Mouse (Mus musculus) heart, embryonic 12.5 days (tissue): ENCODE data around the gene Strap. TPM values are rescaled to one million over a fixed set of nuclear protein-coding genes. Genes with fewer than 3 reads are reported as not detected.
"Not testable (repeated sequence)": the region's sequence is repeated elsewhere in the genome, so short reads cannot be mapped to it uniquely, and the experiment has no call there.

Experiments used
- ATAC-seq: fragments of 200-750 bp; cut with Nextera tagmentation; 2 replicates; pipeline ENCODE4 v1.8.0; 2017; ENCODE audit warnings: moderate TSS enrichment, moderate library complexity; ENCODE audit not compliant: insufficient number of reproducible peaks, low FRiP score
- H3K27ac ChIP-seq: fragments of 300-500 bp; sonication (generic); 2 replicates; pipeline ENCODE4 v1.5.1; 2016; ENCODE audit warnings: mild to moderate bottlenecking, moderate library complexity; ENCODE audit not compliant: poor library complexity, severe bottlenecking
- H3K27me3 ChIP-seq: fragments of 300-500 bp; sonication (generic); replicated peaks from 2 replicates; pipeline ENCODE4 v1.6.1; 2016; ENCODE audit warnings: mild to moderate bottlenecking, moderate library complexity
- H3K36me3 ChIP-seq: fragments of 300-500 bp; sonication (generic); 2 replicates; pipeline ENCODE4 v1.6.1; 2016; ENCODE audit warnings: mild to moderate bottlenecking, moderate library complexity
- H3K4me1 ChIP-seq: fragments of 300-500 bp; sonication (generic); replicated peaks from 2 replicates; pipeline ENCODE4 v1.6.1; 2016; ENCODE audit warnings: mild to moderate bottlenecking
- H3K4me2 ChIP-seq: fragments of 300-500 bp; sonication (generic); 2 replicates; pipeline ENCODE4 v1.6.1; 2016; ENCODE audit warnings: mild to moderate bottlenecking, moderate library complexity
- H3K4me3 ChIP-seq: fragments of 300-500 bp; sonication (generic); 2 replicates; pipeline ENCODE4 v1.5.1; 2016; ENCODE audit warnings: mild to moderate bottlenecking
- H3K9ac ChIP-seq: fragments of 300-500 bp; sonication (generic); 2 replicates; pipeline ENCODE4 v1.6.1; 2016; ENCODE audit warnings: mild to moderate bottlenecking, moderate library complexity
- H3K9me3 ChIP-seq: fragments of 300-500 bp; sonication (generic); replicated peaks from 2 replicates; pipeline ENCODE4 v1.6.1; 2016; ENCODE audit warnings: mild to moderate bottlenecking, moderate library complexity
- WGBS: fragments of 180-500 bp; shearing (Covaris S2); methylation state at CpG from one replicate; pipeline ENCODE4 v1.1.7; 2016; 5-methylcytosine and 5-hydroxymethylcytosine counted together
- polyA plus RNA-seq: library from polyadenylated mRNA; unstranded; fragments of >200 nt; fragmentation: Nextera tagmentation; extraction: Ambion mirVana; gene quantifications from 2 replicates; pipeline ENCODE4 v1.2.1, GENCODE M21; 2016

Strap gene
- polyA plus RNA-seq, 1 experiment from 2014 or later, result 138 TPM

DNA sequence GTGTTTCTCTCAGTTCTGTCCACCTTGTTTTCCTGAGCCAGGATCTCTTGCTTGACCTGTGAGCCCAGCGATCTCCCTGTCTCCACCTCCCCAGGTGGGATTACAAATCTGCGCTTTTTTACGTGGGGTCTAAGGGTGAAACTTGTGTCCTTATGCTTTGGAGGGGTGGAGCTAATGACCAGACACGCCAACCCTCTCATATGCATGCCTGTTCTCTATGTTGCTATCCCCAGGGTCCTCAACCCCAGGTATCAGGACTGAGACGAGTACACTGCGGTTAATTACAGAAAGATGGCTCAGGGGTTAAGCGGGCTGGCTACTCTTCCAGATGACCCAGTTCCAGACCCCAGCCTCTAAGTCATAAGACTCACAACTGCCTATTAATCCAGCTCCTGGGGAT is 31.4 kb upstream of the Strap start:
- H3K4me2 ChIP-seq, result no peak overlapping the region
- ATAC-seq, result no peak
- no peak overlapping the region for H3K9ac ChIP-seq
- H3K9me3 ChIP-seq, result no peaks in the 10 kb centered on the region
- H3K36me3 ChIP-seq, result no peaks in the 10 kb centered on the region
- H3K4me1 ChIP-seq, result peaks cover 26% of the 10 kb centered on the region
- peak overlapping the region; percentile 73 for H3K27ac ChIP-seq
- H3K27me3 ChIP-seq, result no peaks in the 10 kb centered on the region
- WGBS, result 86% methylated on average over 7 of the region's 7 CpGs
- no peak overlapping the region for H3K4me3 ChIP-seq

DNA sequence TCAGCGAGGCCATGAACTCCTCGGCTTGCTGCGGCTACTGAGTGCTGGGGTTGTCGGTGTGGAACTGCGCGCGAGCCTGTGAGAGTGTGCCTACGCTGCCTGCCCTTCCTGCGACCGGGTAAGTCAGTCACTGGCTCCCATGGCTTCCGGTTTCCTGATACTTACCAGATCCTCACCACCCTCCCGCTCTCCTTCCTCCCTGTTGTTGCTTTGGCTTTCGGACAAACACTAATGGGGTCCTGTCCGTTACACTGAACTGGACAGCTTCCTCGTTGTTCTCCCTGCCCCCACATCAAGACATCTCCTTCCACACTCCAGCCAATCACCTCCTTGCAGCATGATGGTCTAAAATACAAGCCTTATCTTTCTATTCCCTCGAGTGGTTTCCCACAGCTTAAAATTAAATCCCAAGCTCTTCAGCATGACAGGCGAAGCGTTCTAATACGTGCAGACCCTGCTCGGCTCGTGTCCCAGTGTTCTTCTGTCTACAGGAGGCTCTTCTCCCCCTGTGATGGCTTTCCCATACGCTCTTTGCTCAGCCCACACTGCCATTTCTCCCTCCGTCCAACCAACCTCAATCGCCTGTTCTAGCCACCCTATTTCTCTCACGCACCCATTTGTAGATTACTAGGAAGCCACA is 30.5 kb upstream of the Strap start:
- H3K27ac ChIP-seq, result peak overlapping the region; percentile 74
- H3K4me1 ChIP-seq, result peaks cover 26% of the 10 kb centered on the region
- no peak overlapping the region for H3K4me3 ChIP-seq
- 43% methylated on average over 25 of the region's 25 CpGs for WGBS
- H3K9ac ChIP-seq, result no peak overlapping the region
- H3K36me3 ChIP-seq, result no peaks in the 10 kb centered on the region
- no peaks in the 10 kb centered on the region for H3K27me3 ChIP-seq
- ATAC-seq, result peak; percentile 82
- peak overlapping the region; percentile 41 for H3K4me2 ChIP-seq
- H3K9me3 ChIP-seq, result no peaks in the 10 kb centered on the region

- no peak overlapping the region for H3K4me3 ChIP-seq
- H3K36me3 ChIP-seq, result no peaks in the 10 kb centered on the region
- no peak overlapping the region for H3K9ac ChIP-seq
- 88% methylated on average over 10 of the region's 10 CpGs for WGBS
- no peak for ATAC-seq
- H3K4me2 ChIP-seq, result no peak overlapping the region
- H3K9me3 ChIP-seq, result no peaks in the 10 kb centered on the region
- H3K27me3 ChIP-seq, result no peaks in the 10 kb centered on the region
- peaks cover 26% of the 10 kb centered on the region for H3K4me1 ChIP-seq
- H3K27ac ChIP-seq, result no peak overlapping the region
Measured at GRCm38 (mm10) chr6:137706209-137706608, 28.7 kb upstream of the Strap start.

DNA sequence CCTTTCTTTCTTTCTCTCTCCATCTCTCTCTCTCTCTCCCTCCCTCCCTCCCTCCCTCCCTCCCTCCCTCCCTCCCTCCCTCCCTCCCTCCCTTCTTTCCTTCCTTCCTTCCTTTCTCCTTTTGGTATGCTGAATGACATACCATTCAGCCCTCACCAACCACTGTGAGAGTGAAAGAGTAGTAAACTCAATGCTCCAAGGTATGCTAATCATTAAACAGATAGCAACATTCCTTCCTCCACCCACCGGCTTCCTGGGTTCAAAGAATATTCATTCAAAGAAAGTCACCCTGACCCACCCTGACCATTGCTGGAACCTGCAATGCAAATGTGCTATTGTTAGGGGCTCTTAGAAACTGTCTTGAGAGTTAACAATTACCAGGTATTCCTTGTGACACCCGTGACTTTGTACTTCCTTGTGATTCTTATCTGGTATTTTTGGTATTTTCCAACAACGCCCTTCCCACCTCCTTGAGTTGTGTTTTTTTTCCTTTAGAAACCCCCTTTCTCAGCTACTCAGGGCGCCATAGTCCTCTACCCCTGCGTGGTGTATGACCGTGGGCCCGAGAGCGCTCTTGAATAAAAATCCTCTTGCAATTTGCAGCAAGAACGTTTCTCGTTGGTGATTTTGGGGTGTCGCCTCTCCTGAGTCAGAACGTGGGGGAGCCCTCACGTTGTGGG is 26.0 kb upstream of the Strap start:
- not testable (repeated sequence) for H3K27me3 ChIP-seq, H3K27ac ChIP-seq, H3K9ac ChIP-seq, H3K4me2 ChIP-seq, ATAC-seq, H3K36me3 ChIP-seq, H3K9me3 ChIP-seq, H3K4me3 ChIP-seq
- peaks cover 11% of the 10 kb centered on the region for H3K4me1 ChIP-seq
- WGBS, result 80% methylated on average over 13 of the region's 13 CpGs

GRCm38 (mm10) chr6:137710179-137711037 is 24.5 kb upstream of the Strap start:
- Histone ChIP-seq H3K4me1 (no peaks in the 10 kb centered on the region; the same call in 1 of the 2 replicates), H3K4me3 (no peak overlapping the region), H3K27ac (no peak overlapping the region), H3K27me3 (no peaks in the 10 kb centered on the region), H3K4me2 (no peak overlapping the region), H3K9me3 (no peaks in the 10 kb centered on the region), H3K9ac (no peak overlapping the region), H3K36me3 (no peaks in the 10 kb centered on the region)
- no peak for ATAC-seq
- 78% methylated on average over 14 of the region's 14 CpGs for WGBS

- Histone ChIP-seq H3K36me3 (no peaks in the 10 kb centered on the region), H3K27me3 (no peaks in the 10 kb centered on the region), H3K4me3 (no peak overlapping the region), H3K9ac (no peak overlapping the region), H3K4me2 (no peak overlapping the region), H3K4me1 (no peaks in the 10 kb centered on the region; the same call in 1 of the 2 replicates), H3K27ac (no peak overlapping the region), H3K9me3 (no peaks in the 10 kb centered on the region)
- 49% methylated on average over 7 of the region's 7 CpGs for WGBS
- no peak for ATAC-seq
Measured at GRCm38 (mm10) chr6:137712654-137713309, 22.1 kb upstream of the Strap start.

- H3K27ac ChIP-seq, result no peak overlapping the region
- no peaks in the 10 kb centered on the region for H3K9me3 ChIP-seq
- H3K27me3 ChIP-seq, result no peaks in the 10 kb centered on the region
- no peaks in the 10 kb centered on the region for H3K36me3 ChIP-seq
- H3K4me1 ChIP-seq, result no peaks in the 10 kb centered on the region; the same call in 1 of the 2 replicates
- H3K4me2 ChIP-seq, result no peak overlapping the region
- ATAC-seq, result no peak
- 72% methylated on average over 3 of the region's 3 CpGs for WGBS
- no peak overlapping the region for H3K4me3 ChIP-seq
- H3K9ac ChIP-seq, result no peak overlapping the region
Measured at GRCm38 (mm10) chr6:137713310-137713664, 21.6 kb upstream of the Strap start.

DNA sequence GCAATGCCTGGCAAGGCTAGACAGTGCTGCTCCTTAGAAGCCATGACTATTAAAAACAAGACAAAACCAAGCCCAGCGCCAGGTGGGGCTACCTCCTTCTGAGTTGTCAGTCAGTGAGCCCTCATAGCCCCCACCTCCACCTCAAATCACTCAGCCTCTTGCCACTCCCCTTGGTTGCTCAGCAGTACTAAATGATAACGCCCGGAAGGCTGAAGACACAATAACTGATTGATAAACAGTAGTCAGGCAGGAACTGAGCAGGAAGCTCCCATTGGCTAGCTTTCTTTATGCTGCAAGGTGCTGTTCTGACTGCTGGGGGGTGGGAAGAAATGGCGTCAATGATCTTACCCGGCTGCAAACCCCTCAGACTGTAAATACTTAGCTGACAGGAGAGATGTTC is 18.1 kb upstream of the Strap start:
- Histone ChIP-seq H3K27me3 (no peaks in the 10 kb centered on the region), H3K9me3 (no peaks in the 10 kb centered on the region), H3K4me1 (no peaks in the 10 kb centered on the region; the same call in 1 of the 2 replicates), H3K9ac (no peak overlapping the region), H3K4me3 (no peak overlapping the region), H3K27ac (no peak overlapping the region), H3K36me3 (no peaks in the 10 kb centered on the region), H3K4me2 (no peak overlapping the region)
- no peak for ATAC-seq
- 31% methylated on average over 5 of the region's 5 CpGs for WGBS

- ATAC-seq, result no peak
- Histone ChIP-seq H3K4me1 (no peaks in the 10 kb centered on the region), H3K4me2 (no peak overlapping the region), H3K9ac (no peak overlapping the region), H3K4me3 (no peak overlapping the region), H3K9me3 (no peaks in the 10 kb centered on the region), H3K36me3 (no peaks in the 10 kb centered on the region), H3K27me3 (no peaks in the 10 kb centered on the region; the same call in 1 of the 2 replicates), H3K27ac (no peak overlapping the region)
- 79% methylated on average over 15 of the region's 15 CpGs for WGBS
Measured at GRCm38 (mm10) chr6:137722220-137722931, 12.5 kb upstream of the Strap start.

DNA sequence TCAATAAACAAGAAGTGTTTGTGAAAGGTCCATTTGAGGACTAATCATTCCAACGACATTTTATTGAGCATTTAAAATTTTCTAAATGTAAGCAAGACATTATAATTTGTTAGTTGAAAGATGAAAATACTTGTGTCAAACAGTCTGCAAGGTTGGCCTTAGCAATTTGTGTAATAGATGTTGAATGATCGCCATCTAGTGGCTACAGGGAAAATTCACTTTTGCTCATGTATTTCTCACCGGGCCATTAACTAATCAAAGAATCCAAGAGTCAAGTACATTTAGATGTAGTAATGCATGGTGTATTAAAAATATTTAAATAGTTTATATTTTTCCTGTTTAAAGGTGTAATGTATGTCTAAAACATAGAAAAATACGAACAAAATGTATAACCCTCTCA is 11.0 kb upstream of the Strap start:
- Histone ChIP-seq H3K4me3 (no peak overlapping the region), H3K9ac (no peak overlapping the region), H3K4me1 (no peaks in the 10 kb centered on the region), H3K4me2 (no peak overlapping the region), H3K9me3 (no peaks in the 10 kb centered on the region), H3K36me3 (no peaks in the 10 kb centered on the region), H3K27me3 (no peaks in the 10 kb centered on the region; the same call in none of the 2 replicates), H3K27ac (no peak overlapping the region)
- 5% methylated on average over 4 of the region's 4 CpGs for WGBS
- ATAC-seq, result no peak
